Mouse (Mus musculus) kidney, embryonic 14.5 days (tissue): ENCODE data around the gene Snap23. TPM values are rescaled to one million over a fixed set of nuclear protein-coding genes. Genes with fewer than 3 reads are reported as not detected.
A peak's percentile ranks its signal among the peaks of the same experiment; 100 is the strongest.
"Not testable (repeated sequence)": the region's sequence is repeated elsewhere in the genome, so short reads cannot be mapped to it uniquely, and the experiment has no call there.

Experiments
- ATAC-seq: fragments of 200-750 bp; cut with Nextera tagmentation; 2 replicates; pipeline ENCODE4 v1.8.0; 2017; ENCODE audit warnings: moderate number of reproducible peaks, mild to moderate bottlenecking, moderate TSS enrichment, moderate library complexity; ENCODE audit not compliant: low FRiP score, low TSS enrichment
- H3K27ac ChIP-seq: fragments of 300-500 bp; sonication (generic); 2 replicates; pipeline ENCODE4 v1.5.1; 2014; ENCODE audit warnings: low read depth, mild to moderate bottlenecking, low read length, moderate library complexity, mixed read lengths
- H3K27me3 ChIP-seq: fragments of 300-500 bp; sonication (generic); 2 replicates; pipeline ENCODE4 v1.6.1; 2014; ENCODE audit warnings: mild to moderate bottlenecking, low read length; ENCODE audit not compliant: control insufficient read depth, insufficient read depth
- H3K36me3 ChIP-seq: fragments of 300-500 bp; sonication (generic); 2 replicates; pipeline ENCODE4 v1.6.1; 2014; ENCODE audit warnings: low read length, mixed read lengths; ENCODE audit not compliant: control insufficient read depth, insufficient read depth
- H3K4me1 ChIP-seq: fragments of 300-500 bp; sonication (generic); 2 replicates; pipeline ENCODE4 v1.6.1; 2014; ENCODE audit warnings: low read length, mixed read lengths; ENCODE audit not compliant: control insufficient read depth, insufficient read depth
- H3K4me2 ChIP-seq: fragments of 300-500 bp; sonication (generic); replicated peaks from 2 replicates; pipeline ENCODE4 v1.6.1; 2014; ENCODE audit warnings: low read depth, mild to moderate bottlenecking, low read length
- H3K4me3 ChIP-seq: fragments of 300-500 bp; sonication (generic); 2 replicates; pipeline ENCODE4 v1.5.1; 2014; ENCODE audit warnings: mild to moderate bottlenecking, low read length
- H3K9ac ChIP-seq: fragments of 300-500 bp; sonication (generic); 2 replicates; pipeline ENCODE4 v1.6.1; 2014; ENCODE audit warnings: low read depth, mild to moderate bottlenecking, low read length, moderate library complexity
- H3K9me3 ChIP-seq: fragments of 300-500 bp; sonication (generic); 2 replicates; pipeline ENCODE4 v1.6.1; 2016; ENCODE audit warnings: low read length; ENCODE audit not compliant: control insufficient read depth
- WGBS: fragments of 180-500 bp; shearing (Covaris S2); extraction: QIAGEN DNeasy Blood & Tissue Kit; methylation state at CpG from one replicate; pipeline ENCODE4 v1.1.7; 2014; 5-methylcytosine and 5-hydroxymethylcytosine counted together
- polyA plus RNA-seq: library from polyadenylated mRNA; unstranded; fragments of >200 nt; fragmentation: Nextera tagmentation; extraction: Ambion mirVana; gene quantifications from 2 replicates; pipeline ENCODE4 v1.2.1, GENCODE M21; 2014

Gene Snap23
- polyA plus RNA-seq, 1 experiment from 2014 or later = 61.0 TPM

- H3K4me3 ChIP-seq = no peak overlapping the region
- H3K4me1 ChIP-seq = no peaks in the 10 kb centered on the region
- H3K4me2 ChIP-seq = no peak overlapping the region
- WGBS = 75% methylated on average over 3 of the region's 3 CpGs
- no peak for ATAC-seq
- peaks cover 17% of the 10 kb centered on the region for H3K36me3 ChIP-seq
- H3K27ac ChIP-seq = no peak overlapping the region
- no peaks in the 10 kb centered on the region for H3K9me3 ChIP-seq
- no peak overlapping the region for H3K9ac ChIP-seq
- no peaks in the 10 kb centered on the region for H3K27me3 ChIP-seq
These were observed 10.6 kb upstream of the Snap23 start for GRCm38 (mm10) chr2:120556868-120557267.

GRCm38 (mm10) chr2:120558813-120559212 is 8.7 kb upstream of the Snap23 start:
- Histone ChIP-seq H3K36me3 (peaks cover 7% of the 10 kb centered on the region; the same call in 1 of the 2 replicates), H3K4me1 (no peaks in the 10 kb centered on the region), H3K4me3 (no peak overlapping the region), H3K9ac (no peak overlapping the region), H3K27me3 (no peaks in the 10 kb centered on the region), H3K4me2 (no peak overlapping the region), H3K9me3 (no peaks in the 10 kb centered on the region), H3K27ac (no peak overlapping the region)
- 85% methylated on average over 3 of the region's 3 CpGs for WGBS
- no peak for ATAC-seq

GRCm38 (mm10) chr2:120561524-120561923 is 5.9 kb upstream of the Snap23 start:
- no peak overlapping the region for H3K4me2 ChIP-seq
- H3K9me3 ChIP-seq = no peaks in the 10 kb centered on the region
- H3K4me1 ChIP-seq = no peaks in the 10 kb centered on the region
- no peak overlapping the region for H3K27ac ChIP-seq
- no peak overlapping the region for H3K9ac ChIP-seq
- ATAC-seq = no peak
- WGBS = 81% methylated on average over 1 of the region's 1 CpGs
- peaks cover under 1% of the 10 kb centered on the region; the same call in 1 of the 2 replicates for H3K36me3 ChIP-seq
- no peak overlapping the region for H3K4me3 ChIP-seq
- no peaks in the 10 kb centered on the region for H3K27me3 ChIP-seq

- Histone ChIP-seq H3K4me3 (peak overlapping the region; percentile 95), H3K9me3 (no peaks in the 10 kb centered on the region), H3K9ac (peak overlapping the region; percentile 90), H3K4me2 (peak overlapping the region; percentile 66), H3K4me1 (no peaks in the 10 kb centered on the region), H3K27me3 (no peaks in the 10 kb centered on the region), H3K27ac (0 out of 2 replicates have a peak overlapping the region, but pooled peaks have one; percentile 66), H3K36me3 (no peaks in the 10 kb centered on the region)
- 24% methylated on average over 9 of the region's 9 CpGs for WGBS
- no peak for ATAC-seq
These were observed 4.6 kb upstream of the Snap23 start for GRCm38 (mm10) chr2:120562859-120563234.

- Histone ChIP-seq H3K4me2 (peak within 1 kb of the TSS; percentile 66), H3K4me1 (peaks cover 2% of the 10 kb centered on the region; the same call in 1 of the 2 replicates), H3K9ac (peak within 1 kb of the TSS; percentile 90), H3K36me3 (no peaks in the 10 kb centered on the region), H3K27me3 (no peaks in the 10 kb centered on the region), H3K27ac (peak within 1 kb of the TSS; percentile 66), H3K9me3 (no peaks in the 10 kb centered on the region), H3K4me3 (peak within 1 kb of the TSS; percentile 95)
- peak; percentile 82 for ATAC-seq
- WGBS = under 1% methylated on average over 50 of the region's 50 CpGs
These were observed 4.1 kb upstream of the Snap23 start, which contains the start of gene Zfp106 for GRCm38 (mm10) chr2:120563235-120563990. Gene Zfp106, minus strand, starts transcription at chr2:120563843.

GRCm38 (mm10) chr2:120564548-120565188 is 2.8 kb upstream of the Snap23 start:
- not testable (repeated sequence) for H3K27ac ChIP-seq, H3K4me3 ChIP-seq, H3K36me3 ChIP-seq, H3K9ac ChIP-seq, H3K4me1 ChIP-seq, H3K4me2 ChIP-seq, ATAC-seq, H3K9me3 ChIP-seq, H3K27me3 ChIP-seq
- 87% methylated on average over 4 of the region's 4 CpGs for WGBS

GRCm38 (mm10) chr2:120565363-120565762 is 2.1 kb upstream of the Snap23 start:
- no peak for ATAC-seq
- Histone ChIP-seq H3K9me3 (no peaks in the 10 kb centered on the region), H3K4me1 (peaks cover 9% of the 10 kb centered on the region; the same call in 1 of the 2 replicates), H3K36me3 (no peaks in the 10 kb centered on the region), H3K27me3 (no peaks in the 10 kb centered on the region), H3K27ac (no peak overlapping the region), H3K4me3 (no peak overlapping the region), H3K9ac (no peak overlapping the region), H3K4me2 (no peak overlapping the region)
- WGBS = 85% methylated on average over 2 of the region's 2 CpGs

GRCm38 (mm10) chr2:120567798-120568320 is 388 bp downstream of the Snap23 start:
- peak overlapping the region; percentile 78 for H3K4me3 ChIP-seq
- H3K4me1 ChIP-seq = peaks cover 9% of the 10 kb centered on the region; the same call in 1 of the 2 replicates
- H3K27me3 ChIP-seq = no peaks in the 10 kb centered on the region
- WGBS = under 1% methylated on average over 22 of the region's 22 CpGs
- peak overlapping the region; percentile 77 for H3K9ac ChIP-seq
- H3K27ac ChIP-seq = peak overlapping the region; percentile 85
- H3K36me3 ChIP-seq = peaks cover 8% of the 10 kb centered on the region; the same call in 1 of the 2 replicates
- peak; percentile 76 for ATAC-seq
- peak overlapping the region; percentile 57 for H3K4me2 ChIP-seq
- no peaks in the 10 kb centered on the region for H3K9me3 ChIP-seq

- Histone ChIP-seq H3K36me3 (peaks cover 8% of the 10 kb centered on the region; the same call in 1 of the 2 replicates), H3K9me3 (no peaks in the 10 kb centered on the region), H3K4me3 (no peak overlapping the region), H3K27ac (no peak overlapping the region), H3K27me3 (no peaks in the 10 kb centered on the region), H3K4me2 (no peak overlapping the region), H3K4me1 (peaks cover 9% of the 10 kb centered on the region; the same call in 1 of the 2 replicates), H3K9ac (no peak overlapping the region)
- 93% methylated on average over 3 of the region's 3 CpGs for WGBS
- ATAC-seq = no peak
These were observed 3.6 kb downstream of the Snap23 start for GRCm38 (mm10) chr2:120571081-120571480.
